Mouse (Mus musculus) stomach, postnatal 0 days (tissue): Measurements from ENCODE around the gene Trp53bp2.

Source experiments
- CTCF ChIP-seq: IDR thresholded peaks from 2 replicates; pipeline ENCODE4 v1.5.1; 2016; ENCODE audit warnings: antibody characterized with exemption, low read depth, mild to moderate bottlenecking, moderate library complexity
- EP300 ChIP-seq: optimal IDR thresholded peaks from 2 replicates; pipeline ENCODE3; 2016; ENCODE audit warnings: antibody characterized with exemption

DNA sequence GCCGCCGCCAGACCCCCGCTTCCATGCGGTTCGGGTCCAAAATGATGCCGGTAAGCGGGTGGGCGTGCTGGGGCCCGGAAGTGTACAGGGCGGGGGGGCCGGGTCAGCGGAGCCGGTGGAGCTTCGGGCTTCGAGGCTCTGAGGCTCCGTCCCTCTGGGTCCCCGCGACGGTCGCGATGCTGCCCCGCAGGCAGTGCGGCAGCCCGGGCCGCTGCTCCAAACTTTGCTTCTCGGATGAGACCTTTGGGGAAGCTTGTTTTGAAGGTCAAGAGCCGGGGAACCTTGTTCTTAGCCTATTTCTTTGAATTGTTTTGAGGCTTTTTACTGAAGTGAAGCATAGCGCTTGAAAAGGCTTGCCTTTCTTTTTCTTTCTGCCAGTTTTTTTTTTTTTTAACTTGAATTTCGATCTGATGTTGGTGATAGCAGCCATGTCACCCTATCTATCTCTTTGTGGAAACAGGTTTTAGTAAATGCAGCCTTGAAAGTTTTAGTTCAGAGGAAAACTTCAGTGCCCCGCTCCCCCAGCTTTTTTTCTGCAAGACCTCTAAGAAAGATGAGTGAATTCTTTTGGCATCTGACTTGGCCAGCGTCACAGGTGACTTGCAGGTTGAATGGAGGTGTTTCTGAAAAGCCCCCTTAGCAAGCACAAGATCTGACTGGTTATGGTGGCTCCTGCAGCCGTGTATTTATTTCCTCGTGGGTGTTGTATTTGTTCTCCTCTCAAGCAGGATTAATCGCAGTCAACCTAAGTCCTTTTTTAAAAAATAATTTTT is 615 bp downstream of the Trp53bp2 start:
- no peak for TF ChIP-seq CTCF
- TF ChIP-seq EP300: no peak
